Mouse (Mus musculus): ENCODE measurements at regions not wholly inside any gene's neighbourhood (a gene's known extent, or its start where the extent isn't known, plus 50 kb on each side); places are given as distances from the start of the nearest gene placed in this dataset.
A peak's percentile ranks its signal among the peaks of the same experiment; 100 is the strongest.
"Not testable (repeated sequence)": the region's sequence is repeated elsewhere in the genome, so short reads cannot be mapped to it uniquely, and the experiment has no call there.

DNA sequence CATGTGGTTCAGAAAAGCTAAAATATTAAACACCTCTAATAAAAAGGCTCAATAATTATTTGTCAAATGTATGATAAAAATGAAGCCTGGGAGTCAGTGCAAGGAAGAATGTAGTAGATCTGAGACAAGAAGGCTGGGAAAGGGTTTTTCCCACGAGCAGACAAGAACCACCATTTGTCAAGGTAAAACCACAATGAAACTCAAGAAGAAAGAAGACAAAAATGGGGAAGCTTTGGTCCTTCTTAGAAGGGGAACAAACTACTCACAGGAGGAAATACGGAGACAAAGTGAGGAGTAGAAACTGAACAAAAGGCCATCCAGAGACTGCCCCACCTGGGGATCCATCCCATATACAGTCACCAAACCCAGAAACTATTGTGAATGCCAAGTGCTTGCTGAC lies 420.0 kb downstream of the Hs3st1 start:
- no peak for DNase-seq (ENCODE audit: low read depth, low spot score)

DNA sequence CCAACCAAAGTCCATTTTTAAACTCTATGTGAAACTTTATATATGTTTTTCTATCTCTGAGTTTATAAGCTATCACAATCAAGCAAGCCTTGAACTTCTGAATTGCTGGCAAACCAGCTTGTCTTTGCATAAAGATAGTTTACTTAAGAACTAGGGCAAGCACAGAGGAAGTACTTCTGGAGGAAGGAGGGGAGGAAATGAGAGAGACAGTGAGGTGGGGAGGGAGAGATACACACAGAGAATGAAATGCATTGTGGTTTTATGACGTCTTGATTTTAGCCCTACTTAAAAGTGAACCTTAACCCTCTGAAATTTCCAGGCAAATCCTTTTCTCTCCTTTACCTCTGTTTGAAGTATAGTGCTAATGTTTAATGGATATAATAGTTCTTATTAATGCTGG lies 421.0 kb downstream of the Hs3st1 start:
- DNase-seq (ENCODE audit: low read depth, low spot score), result no peak

DNA sequence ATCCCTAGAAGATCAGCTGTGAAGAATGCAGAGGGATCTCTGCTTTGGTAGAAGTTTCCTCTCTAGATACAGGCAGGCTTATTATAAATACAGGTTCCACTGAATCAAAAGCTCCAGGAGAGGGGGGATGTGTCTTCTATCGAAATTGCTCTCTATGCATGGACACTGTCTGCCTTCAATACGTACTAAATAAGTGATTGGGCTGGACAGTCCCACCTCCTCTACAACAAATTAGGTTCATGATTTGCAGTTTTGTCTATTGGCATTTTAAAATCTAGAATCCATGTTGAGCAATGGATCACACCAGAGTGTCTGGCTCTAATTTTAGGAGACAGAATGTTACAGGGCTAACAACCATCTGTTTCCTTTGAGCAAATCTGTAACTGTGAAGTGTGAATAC lies 429.9 kb downstream of the Hs3st1 start:
- DNase-seq (ENCODE audit: low read depth, low spot score), result peak; percentile 49

DNA sequence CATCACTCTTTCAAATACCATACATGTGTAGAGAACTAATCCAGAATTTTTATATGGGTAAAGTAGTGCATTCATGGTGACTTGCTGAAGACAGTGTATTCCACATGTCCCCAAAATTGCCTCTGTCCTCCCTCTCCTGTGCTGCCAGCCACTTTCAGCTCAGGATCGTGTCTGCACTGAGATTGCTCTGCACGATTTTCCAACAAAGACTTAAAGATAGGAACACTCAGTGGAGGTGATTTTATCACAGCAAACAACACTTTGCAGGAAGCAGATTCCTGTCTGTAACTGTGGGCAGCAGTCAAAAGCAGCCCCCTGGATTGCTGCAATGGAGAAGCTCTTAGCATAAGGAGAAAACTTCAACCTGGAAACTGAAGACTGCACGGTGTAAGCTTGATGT lies 438.8 kb downstream of the Hs3st1 start:
- DNase-seq (ENCODE audit: low read depth, low spot score), result no peak

DNA sequence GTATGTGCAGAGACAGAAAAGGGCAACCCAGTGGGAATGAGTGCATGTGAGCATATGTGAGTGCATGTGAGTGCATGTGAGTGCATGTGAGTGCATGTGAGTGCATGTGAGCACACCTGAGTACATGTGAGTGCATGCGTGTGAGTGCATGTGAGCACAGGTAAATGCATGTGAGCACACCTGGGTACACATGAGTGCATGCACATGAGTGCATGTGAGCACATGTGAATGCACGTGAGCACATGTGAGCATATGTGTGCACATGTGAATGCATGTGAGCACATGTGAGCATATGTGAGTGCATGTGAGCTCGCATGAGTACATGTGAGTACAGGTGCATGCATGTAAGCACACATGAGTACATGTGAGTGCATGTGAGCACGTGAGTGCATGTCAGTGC lies 434.6 kb upstream of the Clnk start:
- no peak for DNase-seq (ENCODE audit: low read depth, low spot score)

DNA sequence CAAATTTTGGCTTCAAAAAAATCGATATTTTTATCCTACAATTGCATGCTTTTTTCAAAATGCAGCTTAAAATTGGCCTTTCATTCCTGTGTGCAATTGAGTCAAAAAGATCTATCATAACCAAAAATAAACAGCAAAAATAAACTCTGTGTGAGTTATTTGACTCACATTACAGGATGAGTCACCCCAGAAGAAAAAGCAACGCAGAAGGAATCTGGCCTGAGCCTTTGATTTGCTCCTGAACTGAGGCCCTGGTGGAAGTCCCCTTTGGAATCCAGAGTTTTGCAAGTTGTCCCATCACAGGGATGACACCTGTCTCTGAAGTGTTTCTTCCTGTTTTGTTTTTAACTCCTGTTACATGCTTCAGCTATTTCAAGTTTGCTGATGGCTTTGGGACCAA lies 429.2 kb upstream of the Clnk start:
- no peak for DNase-seq (ENCODE audit: low read depth, low spot score)

DNA sequence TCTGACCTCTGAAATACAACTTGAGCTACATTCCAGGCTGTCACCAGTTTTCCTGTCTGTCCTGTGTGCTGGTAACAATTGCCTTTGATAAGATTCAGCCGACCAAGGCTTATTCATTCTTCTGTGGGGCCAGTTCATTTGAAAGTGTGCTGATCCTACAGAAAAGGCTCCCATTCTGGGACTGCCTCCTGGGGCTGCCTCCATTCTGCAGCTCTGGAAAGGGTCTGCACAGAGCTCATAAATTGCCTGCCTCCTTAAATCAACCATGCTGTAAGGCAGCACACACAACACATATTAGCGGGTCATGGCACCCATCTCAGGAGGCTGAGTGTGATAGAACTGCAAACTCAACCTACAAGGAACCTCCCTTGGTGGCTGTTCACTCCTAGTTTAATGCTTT lies 416.2 kb upstream of the Clnk start:
- DNase-seq (ENCODE audit: low read depth, low spot score), result no peak

DNA sequence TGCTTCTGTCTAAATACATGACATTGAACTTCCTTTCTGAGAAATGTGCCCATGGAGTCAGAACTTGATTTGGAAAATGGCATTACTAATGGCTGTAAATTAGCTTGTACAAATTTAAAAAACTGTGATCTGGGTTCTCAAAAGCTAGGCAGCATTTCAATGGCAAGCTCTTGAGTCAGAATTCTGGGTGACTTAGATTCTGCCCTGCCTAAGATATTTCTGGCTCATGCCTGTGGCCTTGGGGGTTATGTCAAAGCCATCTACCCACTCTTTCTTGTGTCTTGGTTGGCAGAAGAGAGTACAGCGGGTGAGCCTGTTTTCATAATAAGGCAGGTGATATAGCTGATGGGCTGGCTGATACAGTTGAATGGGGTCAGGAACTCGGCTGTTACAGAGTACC lies 404.4 kb upstream of the Clnk start:
- no peak for DNase-seq (ENCODE audit: low read depth, low spot score)

DNA sequence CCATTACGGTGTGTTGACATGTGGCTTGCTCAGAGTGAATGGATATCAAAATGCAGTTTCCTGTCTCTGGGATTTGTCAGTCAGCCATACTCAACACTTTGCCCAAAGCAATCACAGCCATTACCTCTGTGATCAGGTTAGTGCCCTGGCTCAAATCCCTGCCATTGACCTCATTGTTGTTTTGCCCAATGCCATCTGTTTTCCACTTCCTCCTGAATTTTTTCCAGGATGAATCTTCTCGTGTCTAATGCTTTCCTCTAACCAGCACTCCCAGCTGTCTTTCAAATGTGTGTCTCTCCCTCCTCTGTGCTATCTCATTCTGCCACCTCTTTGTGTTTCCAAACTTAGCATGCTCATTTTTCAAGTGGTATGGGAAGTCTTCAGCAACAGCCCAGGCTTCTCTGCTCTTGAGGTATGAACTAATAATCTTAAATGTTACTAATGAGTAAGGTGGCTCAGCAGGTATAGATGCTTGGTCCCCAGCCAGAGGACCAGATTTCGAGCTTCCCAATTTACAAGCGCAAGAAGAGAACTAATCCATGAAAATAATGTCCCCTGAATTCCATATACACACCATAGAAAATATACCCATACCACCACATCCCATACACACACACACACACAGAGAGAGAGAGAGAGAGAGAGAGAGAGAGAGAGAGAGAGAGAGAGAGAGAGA lies 397.2 kb upstream of the Clnk start:
- DNase-seq (ENCODE audit: low read depth, low spot score), result no peak

DNA sequence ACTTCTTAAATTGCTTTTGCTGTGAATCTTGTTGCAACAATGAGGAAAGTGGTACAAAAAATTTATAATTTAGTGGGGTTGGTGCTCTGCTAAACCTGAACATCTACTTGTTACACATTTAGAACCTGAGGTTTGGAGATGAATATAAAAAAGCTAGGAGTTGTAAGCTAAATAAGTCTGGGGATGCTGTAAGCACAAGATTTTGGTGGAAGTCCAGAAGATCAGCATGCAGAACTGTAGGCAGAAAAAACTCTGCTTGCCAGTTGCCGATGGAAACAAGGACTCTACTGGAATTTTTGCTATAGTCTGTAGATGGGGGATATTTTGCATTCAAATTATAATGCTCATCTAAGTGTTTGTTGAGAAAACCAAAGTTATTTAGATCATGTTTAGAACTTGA lies 390.5 kb upstream of the Clnk start:
- no peak for DNase-seq (ENCODE audit: low read depth, low spot score)

DNA sequence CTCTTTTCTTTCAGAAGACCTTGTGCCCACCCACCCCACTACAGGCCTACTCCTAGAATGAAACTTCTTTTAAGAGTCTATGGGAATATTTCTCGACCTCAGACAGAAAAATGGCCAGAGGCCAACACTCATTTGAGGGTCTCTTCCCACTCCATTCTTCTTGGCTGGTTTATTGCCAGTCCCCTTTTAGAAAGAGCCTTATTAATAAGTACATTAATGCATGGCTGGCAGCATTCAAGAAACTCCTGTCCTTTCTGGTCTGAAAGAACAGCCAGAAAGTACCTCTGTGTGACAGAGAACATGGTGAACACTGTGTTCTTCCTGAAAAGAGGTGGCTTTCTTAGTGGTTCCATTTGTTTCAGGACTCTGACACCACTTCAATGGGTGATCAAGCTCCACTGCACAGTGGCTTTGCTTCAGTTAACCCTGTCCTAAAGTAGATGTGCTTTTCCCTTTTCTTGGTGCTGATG lies 384.1 kb upstream of the Clnk start:
- no peak for DNase-seq (ENCODE audit: low read depth, low spot score)

DNA sequence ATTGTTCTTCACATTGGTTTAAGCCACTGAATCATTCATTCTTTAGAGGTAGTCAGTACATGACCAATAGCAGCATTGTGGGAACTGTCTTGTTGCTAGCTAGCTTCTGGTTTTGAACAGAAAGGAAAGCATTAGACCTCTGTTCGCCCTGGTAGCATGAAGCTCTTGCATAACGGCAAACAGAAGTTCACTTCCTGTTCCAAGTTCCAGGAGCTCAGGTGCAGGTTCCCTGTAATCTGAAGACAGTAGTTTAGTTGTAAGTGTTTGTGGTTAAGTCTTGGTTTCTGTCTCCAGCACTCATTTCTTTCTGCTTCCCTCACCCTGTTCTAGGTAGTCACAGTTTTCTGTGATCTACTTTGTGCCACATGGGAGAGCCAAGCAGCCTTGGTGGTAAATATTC lies 381.1 kb upstream of the Clnk start:
- DNase-seq (ENCODE audit: low read depth, low spot score), result no peak

DNA sequence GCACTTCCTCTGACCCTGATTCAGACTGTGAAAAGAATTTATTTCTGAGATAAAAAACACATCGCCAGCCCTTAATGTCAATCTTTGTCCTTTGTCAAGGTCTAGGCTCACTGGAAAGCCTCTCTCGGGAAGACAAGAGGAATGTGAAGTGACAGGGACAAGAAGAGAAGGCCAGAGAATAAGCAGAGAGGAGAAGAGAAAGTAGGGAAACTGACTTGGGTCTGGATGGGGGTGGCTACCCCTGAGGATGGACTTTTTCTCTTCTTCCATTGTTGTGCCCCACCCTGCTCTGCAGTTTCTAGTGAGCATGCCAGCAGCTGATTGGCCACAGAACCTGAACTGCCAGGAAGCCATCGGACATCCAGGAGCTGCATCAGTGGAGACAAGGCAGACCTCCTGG lies 375.6 kb upstream of the Clnk start:
- no peak for DNase-seq (ENCODE audit: low read depth, low spot score)

DNA sequence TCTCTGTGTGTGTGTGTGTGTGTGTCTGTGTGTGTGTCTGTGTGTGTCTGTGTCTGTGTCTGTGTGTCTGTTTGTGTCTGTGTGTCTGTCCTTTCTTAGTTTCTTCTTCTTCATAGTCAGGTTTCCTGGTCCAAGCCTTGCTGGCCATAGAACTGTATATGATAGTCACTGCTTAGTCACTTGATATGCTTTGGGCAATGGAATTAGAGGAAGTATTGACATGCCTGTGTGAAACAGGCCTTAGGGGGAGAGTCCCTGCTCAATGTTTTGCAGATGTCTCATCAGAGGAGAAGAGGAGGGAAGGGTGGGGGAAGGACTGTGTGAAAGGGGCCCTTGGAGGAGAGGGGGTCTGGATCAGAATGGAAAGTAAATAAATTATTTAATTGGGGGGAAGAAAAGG lies 374.4 kb upstream of the Clnk start:
- DNase-seq (ENCODE audit: low read depth, low spot score), result no peak

DNA sequence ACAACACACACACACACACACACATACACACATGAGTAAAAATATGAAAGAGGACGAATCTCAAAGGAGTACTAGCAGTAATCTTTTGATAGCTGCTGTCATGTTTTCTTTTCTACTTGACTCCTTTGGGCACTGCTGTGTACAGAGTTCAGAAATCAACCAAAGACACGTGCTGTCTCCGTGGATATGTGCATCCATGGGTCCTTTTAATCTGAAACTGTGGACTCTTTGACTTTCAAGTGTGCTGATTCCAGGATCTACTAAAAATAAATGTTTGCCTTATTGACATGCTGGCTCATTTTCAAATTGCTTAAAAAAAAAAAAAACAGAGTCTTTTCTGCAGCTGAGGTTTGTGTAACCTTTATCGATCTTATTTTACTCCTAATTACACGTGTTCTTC lies 343.1 kb upstream of the Clnk start:
- no peak for DNase-seq (ENCODE audit: low read depth, low spot score)

DNA sequence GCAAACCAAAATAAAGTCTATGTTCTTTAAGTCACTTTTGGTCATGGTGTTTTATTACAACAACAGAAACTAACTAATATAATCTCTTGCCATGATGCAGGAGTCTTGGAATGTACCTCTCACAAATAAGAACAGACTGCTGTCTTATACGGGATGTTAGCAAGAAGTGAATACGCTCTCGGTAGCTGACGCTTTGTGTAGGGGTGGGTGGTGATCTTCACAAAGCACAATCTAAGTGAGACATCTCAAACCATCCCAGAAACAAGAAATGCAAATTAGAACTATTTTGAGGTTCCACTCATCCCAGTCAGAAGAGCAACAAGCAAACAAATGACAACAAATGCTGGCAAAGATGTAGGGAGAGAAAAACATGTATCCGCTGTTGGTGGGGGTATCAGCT lies 339.7 kb upstream of the Clnk start:
- DNase-seq (ENCODE audit: low read depth, low spot score), result no peak

DNA sequence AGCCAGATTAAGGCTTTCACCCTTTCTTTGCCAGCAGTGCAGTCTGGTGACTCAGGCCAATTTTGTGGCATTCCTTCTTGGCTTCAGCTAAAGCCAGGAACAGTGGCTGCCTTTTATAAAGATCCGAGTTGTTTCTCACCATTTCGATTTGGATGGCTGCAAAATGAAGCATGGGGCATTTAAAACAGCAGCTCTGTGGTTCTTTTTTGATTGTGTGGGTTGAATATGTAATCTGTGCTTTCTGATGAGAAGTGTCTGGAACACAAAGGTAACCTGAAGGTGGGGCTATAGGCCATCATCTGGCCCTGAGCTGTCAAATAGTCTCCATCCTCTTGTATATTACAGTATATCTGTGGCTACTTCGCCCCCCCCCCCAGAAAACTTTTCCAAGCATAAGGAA lies 338.4 kb upstream of the Clnk start:
- DNase-seq (ENCODE audit: low read depth, low spot score), result no peak

DNA sequence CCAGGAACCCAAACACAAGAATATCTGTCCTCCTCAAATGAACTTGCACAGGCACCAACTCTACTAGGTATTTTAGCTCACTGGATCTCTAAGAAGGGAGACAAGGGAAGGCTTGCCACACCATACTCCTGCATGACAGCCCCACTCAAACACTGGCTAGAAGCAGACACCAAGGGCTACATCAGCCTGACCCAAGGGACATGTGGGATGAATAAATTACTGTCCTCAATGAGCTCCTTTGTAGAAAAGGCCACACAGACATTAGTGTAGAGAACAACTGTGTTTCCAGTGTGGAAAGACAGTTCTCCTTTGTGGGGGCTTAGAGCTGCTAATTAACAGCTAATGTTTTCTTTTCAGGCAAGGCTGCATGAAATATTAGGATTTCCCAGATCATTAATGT lies 335.9 kb upstream of the Clnk start:
- no peak for DNase-seq (ENCODE audit: low read depth, low spot score)

DNA sequence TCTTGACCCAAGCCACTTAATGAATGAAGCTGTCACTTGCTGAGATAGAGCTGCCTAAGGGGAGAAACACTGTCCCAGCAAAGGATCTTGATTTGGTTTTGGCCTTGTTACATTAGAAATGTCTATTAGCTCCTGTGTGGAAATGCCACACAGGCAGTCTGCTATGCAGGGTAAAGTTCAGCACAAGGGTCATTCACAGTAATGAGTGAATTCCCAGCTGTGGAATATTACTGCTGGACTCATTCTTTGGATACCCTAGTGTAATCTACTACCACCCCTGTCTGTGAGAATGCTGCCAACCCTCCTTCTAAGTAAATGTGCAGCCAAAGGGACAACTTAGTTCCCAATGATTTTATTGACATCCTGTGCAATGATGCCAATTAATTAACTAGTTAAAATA lies 322.2 kb upstream of the Clnk start:
- DNase-seq (ENCODE audit: low read depth, low spot score), result no peak

DNA sequence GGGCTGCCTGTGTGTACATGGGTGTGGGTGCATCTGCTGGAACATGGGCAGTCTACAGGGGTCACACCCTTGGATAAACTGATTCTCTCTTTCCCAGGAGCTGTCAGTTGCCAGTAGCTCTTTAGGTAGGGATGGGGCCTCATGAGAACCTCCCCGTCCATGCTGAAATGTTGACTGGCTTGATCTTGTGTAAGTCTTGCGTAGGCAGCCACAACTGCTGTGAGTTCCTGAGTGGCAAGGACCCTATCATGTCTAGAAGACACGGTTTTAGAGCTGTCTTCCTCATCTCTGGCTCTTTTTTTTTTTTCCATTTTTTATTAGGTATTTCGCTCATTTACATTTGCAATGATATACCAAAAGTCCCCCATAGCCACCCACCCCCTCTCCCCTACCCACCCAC lies 314.5 kb upstream of the Clnk start:
- not testable (repeated sequence) for DNase-seq (ENCODE audit: low read depth, low spot score)

DNA sequence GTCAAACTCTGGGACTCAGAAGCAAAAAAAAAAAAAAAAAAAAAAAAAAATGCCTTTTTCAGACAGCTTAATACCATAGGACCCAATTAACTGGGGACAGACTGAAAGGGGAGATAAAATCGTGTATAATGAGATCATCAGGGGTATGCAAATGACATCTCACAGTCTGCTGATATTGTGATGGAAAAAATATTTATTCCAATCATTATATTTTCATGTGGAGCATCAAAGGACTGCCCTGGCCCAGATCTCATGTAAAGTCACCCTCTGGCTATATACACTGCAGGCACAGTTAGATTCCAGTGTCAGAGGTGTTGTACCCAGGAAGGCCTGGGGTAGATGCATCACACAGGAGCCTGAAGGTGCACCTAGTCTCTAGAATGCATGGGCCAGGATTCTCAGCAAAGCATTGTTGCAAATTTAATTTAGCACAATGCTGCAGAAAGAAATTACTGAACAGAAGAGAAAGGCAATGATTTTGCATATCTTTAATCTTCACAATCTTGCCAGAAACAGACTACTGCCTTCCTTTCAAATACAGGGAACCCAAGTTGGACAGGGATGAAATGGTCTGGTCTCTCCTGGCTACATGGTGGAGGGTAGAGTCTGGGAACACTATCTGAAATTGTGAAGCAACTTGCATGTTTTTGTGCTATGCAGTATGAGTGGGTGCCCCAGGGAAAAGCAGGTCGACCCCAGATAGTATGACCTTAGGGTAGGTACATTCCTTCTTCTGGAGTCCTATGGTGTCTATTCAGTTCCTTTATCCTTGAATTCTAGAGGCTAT lies 305.2 kb upstream of the Clnk start:
- no peak for DNase-seq (ENCODE audit: low read depth, low spot score)

DNA sequence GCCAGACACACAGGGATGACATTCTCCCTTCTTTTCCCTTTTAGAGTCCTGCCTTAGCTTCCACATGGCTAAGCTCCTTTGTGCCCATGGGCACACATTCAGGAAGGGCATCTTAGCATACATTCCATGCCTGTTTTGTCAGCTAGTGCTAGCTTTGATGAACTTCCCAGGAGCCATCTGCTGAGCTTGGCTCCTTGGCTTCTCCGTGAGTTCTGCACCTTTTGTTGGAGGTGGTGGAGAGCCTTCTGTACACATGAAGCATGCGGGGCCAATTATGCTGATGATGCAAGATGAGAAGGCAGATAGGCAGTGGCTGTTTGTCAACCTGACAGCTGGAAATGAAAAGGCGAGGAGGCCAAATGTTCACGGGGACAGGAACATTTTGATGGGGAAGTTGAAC lies 304.4 kb upstream of the Clnk start:
- DNase-seq (ENCODE audit: low read depth, low spot score), result peak; percentile 16

DNA sequence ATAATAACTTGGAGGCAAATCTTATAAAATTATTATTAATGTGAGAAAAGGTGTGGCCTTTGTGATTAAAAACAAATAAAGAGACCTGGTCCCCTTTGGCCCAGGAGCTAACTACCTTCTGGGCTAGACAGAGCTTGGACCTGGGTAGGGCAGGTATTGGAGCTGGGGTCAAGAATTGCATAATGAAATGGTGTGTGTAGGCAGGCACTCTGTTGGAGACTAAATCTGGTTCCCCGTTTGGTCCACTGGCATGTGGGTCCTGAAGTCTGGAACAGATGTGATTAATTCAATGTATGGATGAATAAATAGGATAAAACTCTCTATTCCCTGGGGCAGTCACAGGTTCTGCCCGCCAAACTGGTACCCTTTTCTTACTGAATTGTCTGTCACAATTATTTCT lies 301.3 kb upstream of the Clnk start:
- no peak for DNase-seq (ENCODE audit: low read depth, low spot score)

DNA sequence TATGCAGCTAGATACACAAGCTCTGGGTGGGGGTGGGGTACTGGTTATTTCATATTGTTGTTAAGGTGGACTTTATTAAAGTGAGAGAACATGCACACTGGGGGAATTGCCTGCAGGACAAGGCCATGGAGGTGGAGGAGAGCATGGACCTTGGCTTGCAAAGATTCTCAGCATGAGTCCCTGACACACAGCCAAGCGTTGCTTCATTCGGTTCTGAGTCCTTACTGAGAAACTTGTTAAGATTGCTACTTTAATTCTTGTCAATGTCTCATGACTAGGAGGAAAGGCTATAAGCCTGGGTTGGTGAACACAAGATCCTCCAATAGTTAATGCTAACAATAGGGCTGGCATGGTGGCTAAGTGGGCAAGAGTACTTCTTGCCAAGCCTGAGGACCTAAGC lies 300.3 kb upstream of the Clnk start:
- no peak for DNase-seq (ENCODE audit: low read depth, low spot score)
